Mouse (Mus musculus): Measurements from ENCODE around the gene Adamts4. TPM values are rescaled to one million over a fixed set of nuclear protein-coding genes. Genes with fewer than 3 reads are reported as not detected.
A peak's percentile ranks its signal among the peaks of the same experiment; 100 is the strongest.

The Adamts4 gene
- polyA plus RNA-seq, 1 experiment from 2014 or later: 6.0 TPM

- WGBS: 58% methylated on average over 5 of the region's 5 CpGs
- ATAC-seq: no peak
- H3K9me3 ChIP-seq (ENCODE audit: control insufficient read depth, low read length): no peaks in the 10 kb centered on the region
- H3K36me3 ChIP-seq (ENCODE audit: control insufficient read depth, insufficient read depth, low read length): peaks cover 31% of the 10 kb centered on the region
- H3K27ac ChIP-seq (ENCODE audit: low read depth, low read length): no peak overlapping the region
- peak overlapping the region; percentile 82 for H3K4me2 ChIP-seq (ENCODE audit: low read length)
- peak overlapping the region; percentile 75 for H3K9ac ChIP-seq (ENCODE audit: low read depth, low read length)
- no peaks in the 10 kb centered on the region for H3K27me3 ChIP-seq (replicated peaks; ENCODE audit: control insufficient read depth, insufficient read depth, low read length)
- peaks cover 18% of the 10 kb centered on the region for H3K4me1 ChIP-seq (ENCODE audit: control insufficient read depth, insufficient read depth, low read depth, low read length)
- H3K4me3 ChIP-seq (ENCODE audit: low read length): peak overlapping the region; percentile 74
Observed at GRCm38 (mm10) chr1:171279721-171280120, 29.5 kb downstream of the Adamts4 start.

GRCm38 (mm10) chr1:171280250-171280915 is 30.2 kb downstream of the Adamts4 start:
- H3K9ac ChIP-seq (ENCODE audit: low read depth, low read length): peak overlapping the region; percentile 75
- peaks cover 30% of the 10 kb centered on the region for H3K36me3 ChIP-seq (ENCODE audit: control insufficient read depth, insufficient read depth, low read length)
- peaks cover 18% of the 10 kb centered on the region for H3K4me1 ChIP-seq (ENCODE audit: control insufficient read depth, insufficient read depth, low read depth, low read length)
- 2% methylated on average over 25 of the region's 25 CpGs for WGBS
- H3K4me3 ChIP-seq (ENCODE audit: low read length): peak overlapping the region; percentile 74
- no peaks in the 10 kb centered on the region for H3K9me3 ChIP-seq (ENCODE audit: control insufficient read depth, low read length)
- ATAC-seq: no peak
- peak overlapping the region; percentile 82 for H3K4me2 ChIP-seq (ENCODE audit: low read length)
- H3K27ac ChIP-seq (ENCODE audit: low read depth, low read length): peak overlapping the region; percentile 60
- no peaks in the 10 kb centered on the region for H3K27me3 ChIP-seq (replicated peaks; ENCODE audit: control insufficient read depth, insufficient read depth, low read length)

- WGBS: under 1% methylated on average over 26 of the region's 26 CpGs
- Histone ChIP-seq H3K27ac (ENCODE audit: low read depth, low read length) (peak within 1 kb of the TSS; percentile 81), H3K9ac (ENCODE audit: low read depth, low read length) (peak within 1 kb of the TSS; percentile 75), H3K4me3 (ENCODE audit: low read length) (peak within 1 kb of the TSS; percentile 74), H3K4me2 (ENCODE audit: low read length) (peak within 1 kb of the TSS; percentile 82), H3K9me3 (ENCODE audit: control insufficient read depth, low read length) (no peaks in the 10 kb centered on the region), H3K4me1 (ENCODE audit: control insufficient read depth, insufficient read depth, low read depth, low read length) (peaks cover 22% of the 10 kb centered on the region), H3K36me3 (ENCODE audit: control insufficient read depth, insufficient read depth, low read length) (peaks cover 26% of the 10 kb centered on the region), H3K27me3 (replicated peaks; ENCODE audit: control insufficient read depth, insufficient read depth, low read length) (no peaks in the 10 kb centered on the region)
- peak; percentile 97 for ATAC-seq
Observed at GRCm38 (mm10) chr1:171280916-171281527, 30.8 kb downstream of the Adamts4 start, which contains the start of gene Ppox. Ppox (minus strand) TSS chr1:171281186.

GRCm38 (mm10) chr1:171281528-171281923 is 31.3 kb downstream of the Adamts4 start:
- Histone ChIP-seq H3K9me3 (ENCODE audit: control insufficient read depth, low read length) (no peaks in the 10 kb centered on the region), H3K27ac (ENCODE audit: low read depth, low read length) (peak overlapping the region; percentile 81), H3K4me2 (ENCODE audit: low read length) (peak overlapping the region; percentile 82), H3K36me3 (ENCODE audit: control insufficient read depth, insufficient read depth, low read length) (peaks cover 25% of the 10 kb centered on the region), H3K27me3 (replicated peaks; ENCODE audit: control insufficient read depth, insufficient read depth, low read length) (no peaks in the 10 kb centered on the region), H3K9ac (ENCODE audit: low read depth, low read length) (peak overlapping the region; percentile 61), H3K4me3 (ENCODE audit: low read length) (peak overlapping the region; percentile 74), H3K4me1 (ENCODE audit: control insufficient read depth, insufficient read depth, low read depth, low read length) (peaks cover 27% of the 10 kb centered on the region)
- ATAC-seq: peak; percentile 35
- 0% methylated on average over 10 of the region's 10 CpGs for WGBS

GRCm38 (mm10) chr1:171282086-171282805 is 32.0 kb downstream of the Adamts4 start:
- peak overlapping the region; percentile 82 for H3K4me2 ChIP-seq (ENCODE audit: low read length)
- WGBS: 82% methylated on average over 18 of the region's 18 CpGs
- H3K36me3 ChIP-seq (ENCODE audit: control insufficient read depth, insufficient read depth, low read length): peaks cover 21% of the 10 kb centered on the region
- no peaks in the 10 kb centered on the region for H3K27me3 ChIP-seq (replicated peaks; ENCODE audit: control insufficient read depth, insufficient read depth, low read length)
- no peaks in the 10 kb centered on the region for H3K9me3 ChIP-seq (ENCODE audit: control insufficient read depth, low read length)
- H3K9ac ChIP-seq (ENCODE audit: low read depth, low read length): no peak overlapping the region
- no peak overlapping the region for H3K27ac ChIP-seq (ENCODE audit: low read depth, low read length)
- H3K4me3 ChIP-seq (ENCODE audit: low read length): no peak overlapping the region
- peaks cover 31% of the 10 kb centered on the region for H3K4me1 ChIP-seq (ENCODE audit: control insufficient read depth, insufficient read depth, low read depth, low read length)
- no peak for ATAC-seq

- H3K4me2 ChIP-seq (ENCODE audit: low read length): no peak overlapping the region
- H3K27me3 ChIP-seq (replicated peaks; ENCODE audit: control insufficient read depth, insufficient read depth, low read length): no peaks in the 10 kb centered on the region
- H3K4me3 ChIP-seq (ENCODE audit: low read length): no peak overlapping the region
- ATAC-seq: no peak
- no peak overlapping the region for H3K27ac ChIP-seq (ENCODE audit: low read depth, low read length)
- WGBS: 92% methylated on average over 18 of the region's 18 CpGs
- H3K9me3 ChIP-seq (ENCODE audit: control insufficient read depth, low read length): no peaks in the 10 kb centered on the region
- H3K9ac ChIP-seq (ENCODE audit: low read depth, low read length): no peak overlapping the region
- peaks cover 36% of the 10 kb centered on the region for H3K4me1 ChIP-seq (ENCODE audit: control insufficient read depth, insufficient read depth, low read depth, low read length)
- peaks cover 15% of the 10 kb centered on the region for H3K36me3 ChIP-seq (ENCODE audit: control insufficient read depth, insufficient read depth, low read length)
Observed at GRCm38 (mm10) chr1:171283188-171284160, 33.3 kb downstream of the Adamts4 start.

GRCm38 (mm10) chr1:171284491-171284890 is 34.3 kb downstream of the Adamts4 start:
- no peaks in the 10 kb centered on the region for H3K27me3 ChIP-seq (replicated peaks; ENCODE audit: control insufficient read depth, insufficient read depth, low read length)
- peaks cover 36% of the 10 kb centered on the region for H3K4me1 ChIP-seq (ENCODE audit: control insufficient read depth, insufficient read depth, low read depth, low read length)
- H3K4me3 ChIP-seq (ENCODE audit: low read length): no peak overlapping the region
- no peak for ATAC-seq
- no peak overlapping the region for H3K9ac ChIP-seq (ENCODE audit: low read depth, low read length)
- H3K9me3 ChIP-seq (ENCODE audit: control insufficient read depth, low read length): no peaks in the 10 kb centered on the region
- peaks cover 20% of the 10 kb centered on the region for H3K36me3 ChIP-seq (ENCODE audit: control insufficient read depth, insufficient read depth, low read length)
- H3K27ac ChIP-seq (ENCODE audit: low read depth, low read length): no peak overlapping the region
- no peak overlapping the region for H3K4me2 ChIP-seq (ENCODE audit: low read length)
- WGBS: 89% methylated on average over 15 of the region's 15 CpGs

GRCm38 (mm10) chr1:171285096-171285892 is 35.1 kb downstream of the Adamts4 start:
- H3K4me1 ChIP-seq (ENCODE audit: control insufficient read depth, insufficient read depth, low read depth, low read length): peaks cover 28% of the 10 kb centered on the region
- peaks cover 23% of the 10 kb centered on the region for H3K36me3 ChIP-seq (ENCODE audit: control insufficient read depth, insufficient read depth, low read length)
- no peaks in the 10 kb centered on the region for H3K9me3 ChIP-seq (ENCODE audit: control insufficient read depth, low read length)
- ATAC-seq: no peak
- WGBS: 83% methylated on average over 20 of the region's 20 CpGs
- no peaks in the 10 kb centered on the region for H3K27me3 ChIP-seq (replicated peaks; ENCODE audit: control insufficient read depth, insufficient read depth, low read length)
- no peak overlapping the region for H3K9ac ChIP-seq (ENCODE audit: low read depth, low read length)
- no peak overlapping the region for H3K27ac ChIP-seq (ENCODE audit: low read depth, low read length)
- H3K4me3 ChIP-seq (ENCODE audit: low read length): no peak overlapping the region
- no peak overlapping the region for H3K4me2 ChIP-seq (ENCODE audit: low read length)

Measured in hindbrain, embryonic 16.5 days (tissue).